Mouse (Mus musculus): Measurements from ENCODE around the gene Crat.

- TF ChIP-seq CTCF (IDR thresholded peaks at IDR 0.05; ENCODE audit: low read depth, low read length) (no peak), POLR2A (IDR thresholded peaks at IDR 0.05; ENCODE audit: extremely low read depth, insufficient read depth, low read length) (no peak)
Observed at GRCm38 (mm10) chr2:30440211-30440700, 24.6 kb upstream of the Crat start.
